Mouse (Mus musculus) forebrain, embryonic 15.5 days (tissue): ENCODE results near the gene Acot9. TPM values are rescaled to one million over a fixed set of nuclear protein-coding genes. Genes with fewer than 3 reads are reported as not detected.

Experiments used
- ATAC-seq: fragments of 200-750 bp; cut with Nextera tagmentation; replicated peaks from 2 replicates; pipeline ENCODE4 v1.8.0; 2017; ENCODE audit warnings: mild to moderate bottlenecking, moderate TSS enrichment, moderate library complexity
- H3K27ac ChIP-seq: fragments of 300-500 bp; sonication (generic); replicated peaks from 2 replicates; pipeline ENCODE4 v1.5.1; 2015; ENCODE audit warnings: mild to moderate bottlenecking, inconsistent platforms
- H3K27me3 ChIP-seq: fragments of 300-500 bp; sonication (generic); 2 replicates; pipeline ENCODE4 v1.6.1; 2015; ENCODE audit warnings: inconsistent platforms
- H3K36me3 ChIP-seq: fragments of 300-500 bp; sonication (generic); 2 replicates; pipeline ENCODE4 v1.6.1; 2015; ENCODE audit warnings: mild to moderate bottlenecking, inconsistent platforms
- H3K4me1 ChIP-seq: fragments of 300-500 bp; sonication (generic); 2 replicates; pipeline ENCODE4 v1.6.1; 2015; ENCODE audit warnings: inconsistent platforms
- H3K4me2 ChIP-seq: fragments of 300-500 bp; sonication (generic); replicated peaks from 2 replicates; pipeline ENCODE4 v1.6.1; 2015; ENCODE audit warnings: mild to moderate bottlenecking, inconsistent platforms
- H3K4me3 ChIP-seq: fragments of 300-500 bp; sonication (generic); 2 replicates; pipeline ENCODE4 v1.5.1; 2015; ENCODE audit warnings: mild to moderate bottlenecking, inconsistent platforms
- H3K9ac ChIP-seq: fragments of 300-500 bp; sonication (generic); replicated peaks from 2 replicates; pipeline ENCODE4 v1.6.1; 2015; ENCODE audit warnings: mild to moderate bottlenecking, inconsistent platforms
- H3K9me3 ChIP-seq: fragments of 300-500 bp; sonication (generic); 2 replicates; pipeline ENCODE4 v1.6.1; 2016; ENCODE audit warnings: inconsistent platforms
- WGBS: fragments of 180-500 bp; shearing (Covaris S2); methylation state at CpG from one replicate; pipeline ENCODE4 v1.1.7; 2015; ENCODE audit warnings: mixed read lengths; 5-methylcytosine and 5-hydroxymethylcytosine counted together
- polyA plus RNA-seq: library from polyadenylated mRNA; unstranded; fragments of >200 nt; fragmentation: Nextera tagmentation; extraction: Ambion mirVana; gene quantifications from 2 replicates; pipeline ENCODE4 v1.2.1, GENCODE M21; 2015

Acot9 gene
- polyA plus RNA-seq: 29.6 and 30.9 TPM in 2 replicates

- Histone ChIP-seq H3K4me3 (peak within 1 kb of the TSS; percentile 54), H3K9me3 (no peaks in the 10 kb centered on the region), H3K4me1 (no peaks in the 10 kb centered on the region), H3K27me3 (no peaks in the 10 kb centered on the region), H3K9ac (peak within 1 kb of the TSS; percentile 58), H3K27ac (no peak within 1 kb of the TSS; the same call in 1 of the 2 replicates), H3K4me2 (peak within 1 kb of the TSS; percentile 57), H3K36me3 (no peaks in the 10 kb centered on the region)
- peak; percentile 99 for ATAC-seq
- 17% methylated on average over 37 of the region's 37 CpGs for WGBS
These were observed at the start of gene Acot9 for GRCm38 (mm10) chrX:155262235-155262914. Gene Acot9, plus strand, starts transcription at chrX:155262443.

- no peak for ATAC-seq
- 91% methylated on average over 5 of the region's 5 CpGs for WGBS
These were observed 47.7 kb upstream of the Acot9 start for GRCm38 (mm10) chrX:155214291-155215136.

GRCm38 (mm10) chrX:155215501-155216248, 46.6 kb upstream of the Acot9 start:
- ATAC-seq: peak; percentile 83
- H3K4me1 ChIP-seq: no peaks in the 10 kb centered on the region; the same call in 1 of the 2 replicates
- 26% methylated on average over 24 of the region's 24 CpGs for WGBS
- no peaks in the 10 kb centered on the region for H3K9me3 ChIP-seq
- peak overlapping the region; percentile 51 for H3K4me3 ChIP-seq
- peak overlapping the region; percentile 43 for H3K9ac ChIP-seq
- no peaks in the 10 kb centered on the region for H3K27me3 ChIP-seq
- H3K36me3 ChIP-seq: no peaks in the 10 kb centered on the region
- no peak overlapping the region for H3K27ac ChIP-seq
- H3K4me2 ChIP-seq: peak overlapping the region; percentile 62

More at GRCm38 (mm10) chrX:155214291-155215136, 47.7 kb upstream of the Acot9 start:
- Histone ChIP-seq H3K9me3 (no peaks in the 10 kb centered on the region), H3K4me3 (no peak overlapping the region), H3K27ac (no peak overlapping the region), H3K27me3 (no peaks in the 10 kb centered on the region), H3K4me1 (no peaks in the 10 kb centered on the region; the same call in 1 of the 2 replicates), H3K36me3 (no peaks in the 10 kb centered on the region), H3K9ac (no peak overlapping the region), H3K4me2 (no peak overlapping the region)

- H3K9me3 ChIP-seq: no peaks in the 10 kb centered on the region
- H3K27ac ChIP-seq: no peak within 1 kb of the TSS
- peak within 1 kb of the TSS; percentile 62 for H3K4me2 ChIP-seq
- ATAC-seq: peak; percentile 98
- WGBS: 17% methylated on average over 26 of the region's 26 CpGs
- no peaks in the 10 kb centered on the region for H3K27me3 ChIP-seq
- peak within 1 kb of the TSS; percentile 51 for H3K4me3 ChIP-seq
- no peaks in the 10 kb centered on the region for H3K36me3 ChIP-seq
- H3K4me1 ChIP-seq: no peaks in the 10 kb centered on the region; the same call in 1 of the 2 replicates
- H3K9ac ChIP-seq: peak within 1 kb of the TSS; percentile 43
These were observed 46.0 kb upstream of the Acot9 start, which contains the start of gene Sat1 for GRCm38 (mm10) chrX:155216271-155216670. Gene Sat1, minus strand, starts transcription at chrX:155216449.

DNA sequence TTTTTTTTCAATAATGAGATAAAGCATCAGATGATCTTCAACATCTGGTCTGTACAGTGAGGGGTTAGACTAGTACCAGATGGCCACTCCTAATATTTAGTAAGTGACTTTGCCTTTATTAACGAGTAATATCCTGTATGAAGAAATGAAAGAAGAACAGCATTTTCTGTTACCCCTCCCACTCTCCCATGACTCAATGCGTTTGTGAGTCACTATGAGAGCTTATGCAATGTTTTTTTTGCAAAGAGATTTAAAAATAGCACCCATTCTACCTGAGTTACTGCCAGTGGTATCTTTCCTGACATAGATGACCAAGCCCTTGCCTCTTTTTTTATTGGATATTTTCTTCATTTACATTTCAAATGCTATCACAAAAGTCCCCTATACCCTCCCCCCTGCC, 44.0 kb upstream of the Acot9 start:
- no peaks in the 10 kb centered on the region for H3K9me3 ChIP-seq
- no peak overlapping the region for H3K4me3 ChIP-seq
- 79% methylated on average over 2 of the region's 2 CpGs for WGBS
- H3K27ac ChIP-seq: no peak overlapping the region
- H3K4me2 ChIP-seq: no peak overlapping the region
- no peaks in the 10 kb centered on the region; the same call in 1 of the 2 replicates for H3K4me1 ChIP-seq
- H3K9ac ChIP-seq: no peak overlapping the region
- H3K36me3 ChIP-seq: no peaks in the 10 kb centered on the region
- no peak for ATAC-seq
- no peaks in the 10 kb centered on the region for H3K27me3 ChIP-seq

DNA sequence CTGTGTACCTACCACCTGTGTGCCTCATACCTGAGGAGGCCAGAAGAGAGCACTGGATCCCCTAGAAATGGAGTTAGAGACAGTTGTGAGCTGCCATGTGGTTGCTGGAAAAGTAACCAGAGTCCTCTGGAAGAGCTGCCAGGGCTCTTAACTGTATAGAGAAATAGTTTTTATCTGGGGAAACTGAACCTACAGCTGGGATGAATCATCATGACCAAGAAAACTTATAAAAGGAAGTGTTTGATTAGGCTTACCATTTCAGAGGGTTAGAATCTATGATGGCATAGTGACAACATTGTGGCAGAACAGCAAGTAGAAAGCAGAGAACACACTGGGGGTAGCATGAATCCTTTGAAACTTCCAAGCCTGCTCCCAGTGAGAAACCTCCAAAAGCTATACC, 5.4 kb upstream of the Acot9 start:
- Histone ChIP-seq H3K4me1 (no peaks in the 10 kb centered on the region), H3K27ac (no peak overlapping the region), H3K9ac (no peak overlapping the region), H3K9me3 (no peaks in the 10 kb centered on the region), H3K4me3 (no peak overlapping the region), H3K27me3 (no peaks in the 10 kb centered on the region), H3K36me3 (no peaks in the 10 kb centered on the region), H3K4me2 (no peak overlapping the region)
- no peak for ATAC-seq

GRCm38 (mm10) chrX:155262915-155263252, 641 bp downstream of the Acot9 start:
- H3K4me2 ChIP-seq: peak overlapping the region; percentile 57
- peak overlapping the region; percentile 58 for H3K9ac ChIP-seq
- H3K9me3 ChIP-seq: no peaks in the 10 kb centered on the region
- H3K27ac ChIP-seq: no peak overlapping the region; the same call in 1 of the 2 replicates
- H3K36me3 ChIP-seq: no peaks in the 10 kb centered on the region
- ATAC-seq: no peak
- no peaks in the 10 kb centered on the region for H3K4me1 ChIP-seq
- H3K27me3 ChIP-seq: no peaks in the 10 kb centered on the region
- WGBS: 43% methylated on average over 1 of the region's 1 CpGs
- H3K4me3 ChIP-seq: peak overlapping the region; percentile 54

GRCm38 (mm10) chrX:155278483-155278882, 16.2 kb downstream of the Acot9 start:
- no peaks in the 10 kb centered on the region for H3K27me3 ChIP-seq
- 71% methylated on average over 4 of the region's 4 CpGs for WGBS

GRCm38 (mm10) chrX:155280427-155281044, 18.3 kb downstream of the Acot9 start:
- Histone ChIP-seq H3K4me1 (no peaks in the 10 kb centered on the region), H3K4me2 (no peak overlapping the region), H3K36me3 (no peaks in the 10 kb centered on the region), H3K27me3 (no peaks in the 10 kb centered on the region), H3K9ac (no peak overlapping the region), H3K4me3 (no peak overlapping the region), H3K9me3 (no peaks in the 10 kb centered on the region), H3K27ac (no peak overlapping the region)
- WGBS: 50% methylated on average over 1 of the region's 1 CpGs
- ATAC-seq: no peak

More at GRCm38 (mm10) chrX:155278483-155278882, 16.2 kb downstream of the Acot9 start:
- no peak for ATAC-seq
- H3K4me1 ChIP-seq: no peaks in the 10 kb centered on the region
- no peak overlapping the region for H3K4me3 ChIP-seq
- no peaks in the 10 kb centered on the region for H3K36me3 ChIP-seq
- H3K27ac ChIP-seq: no peak overlapping the region
- H3K4me2 ChIP-seq: no peak overlapping the region
- H3K9me3 ChIP-seq: no peaks in the 10 kb centered on the region
- no peak overlapping the region for H3K9ac ChIP-seq

DNA sequence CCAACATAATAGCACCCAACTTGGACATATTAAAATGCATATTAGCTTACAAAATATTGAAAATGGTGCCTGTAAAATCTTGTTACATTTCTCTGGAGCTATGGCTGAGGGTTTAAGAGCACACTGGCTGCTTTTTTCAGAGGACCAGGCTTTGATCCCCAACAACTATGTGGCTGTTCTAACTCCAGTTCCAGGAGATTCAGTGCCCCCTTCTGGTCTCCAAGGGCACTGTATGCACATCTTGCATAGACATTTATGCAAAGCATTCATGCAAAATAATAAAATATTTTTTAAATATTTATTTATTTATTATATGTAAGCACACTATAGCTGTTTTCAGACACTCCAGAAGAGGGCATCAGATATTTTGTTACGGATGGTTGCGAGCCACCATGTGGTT, 44.1 kb downstream of the Acot9 start:
- Histone ChIP-seq H3K27me3 (no peaks in the 10 kb centered on the region), H3K27ac (no peak overlapping the region), H3K4me3 (no peak overlapping the region), H3K4me1 (no peaks in the 10 kb centered on the region), H3K36me3 (no peaks in the 10 kb centered on the region), H3K9me3 (no peaks in the 10 kb centered on the region), H3K9ac (no peak overlapping the region), H3K4me2 (no peak overlapping the region)
- 97% methylated on average over 2 of the region's 2 CpGs for WGBS
- ATAC-seq: no peak

DNA sequence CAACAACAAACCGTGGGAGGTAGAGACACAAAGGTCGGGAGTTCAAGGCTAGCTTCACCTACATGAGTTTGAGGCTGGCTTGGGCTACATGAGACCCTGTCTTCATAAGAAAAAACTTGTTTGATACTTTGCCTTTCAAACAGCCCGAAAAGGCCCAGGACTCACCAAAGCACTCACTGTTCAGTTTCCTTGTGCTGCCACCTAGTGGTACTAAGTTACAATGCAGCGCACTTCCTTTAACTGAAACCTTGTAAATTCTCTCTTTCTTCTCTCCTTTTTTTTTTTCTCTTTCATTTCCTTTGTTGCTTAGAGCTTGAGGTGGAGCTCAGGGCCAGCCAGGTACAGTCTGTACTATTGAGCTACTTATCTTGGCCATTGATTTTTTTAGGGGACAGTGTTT, 55.8 kb downstream of the Acot9 start:
- Histone ChIP-seq H3K4me3 (no peak overlapping the region), H3K27me3 (no peaks in the 10 kb centered on the region), H3K4me1 (no peaks in the 10 kb centered on the region), H3K36me3 (no peaks in the 10 kb centered on the region), H3K9me3 (no peaks in the 10 kb centered on the region), H3K9ac (no peak overlapping the region), H3K4me2 (no peak overlapping the region), H3K27ac (no peak overlapping the region)
- no peak for ATAC-seq
- WGBS: 37% methylated on average over 4 of the region's 4 CpGs
